Mouse (Mus musculus) liver, postnatal 0 days (tissue): ENCODE measurements around the gene Zbtb41.

Experiments used
- CTCF ChIP-seq: sonication (generic); IDR thresholded peaks from 2 replicates; pipeline ENCODE4 v1.5.1; 2016; ENCODE audit warnings: antibody characterized with exemption, low read depth
- EP300 ChIP-seq: IDR thresholded peaks from 2 replicates; pipeline ENCODE4 v1.6.1; 2016; ENCODE audit warnings: antibody characterized with exemption, low read depth, mild to moderate bottlenecking

GRCm38 (mm10) chr1:139421521-139421874 lies 590 bp upstream of the Zbtb41 start:
- TF ChIP-seq CTCF (no peak), EP300 (no peak)
